Mouse (Mus musculus) gastrocnemius, adult 18-20 months (tissue): ENCODE measurements at regions not wholly inside any gene's neighbourhood (a gene's known extent, or its start where the extent isn't known, plus 50 kb on each side); places are given as distances from the start of the nearest gene placed in this dataset.

ENCODE experiments used
- DNase-seq: peaks from one replicate; pipeline ENCODE4 v3.0.0; 2021; ENCODE audit warnings: low spot score

DNA sequence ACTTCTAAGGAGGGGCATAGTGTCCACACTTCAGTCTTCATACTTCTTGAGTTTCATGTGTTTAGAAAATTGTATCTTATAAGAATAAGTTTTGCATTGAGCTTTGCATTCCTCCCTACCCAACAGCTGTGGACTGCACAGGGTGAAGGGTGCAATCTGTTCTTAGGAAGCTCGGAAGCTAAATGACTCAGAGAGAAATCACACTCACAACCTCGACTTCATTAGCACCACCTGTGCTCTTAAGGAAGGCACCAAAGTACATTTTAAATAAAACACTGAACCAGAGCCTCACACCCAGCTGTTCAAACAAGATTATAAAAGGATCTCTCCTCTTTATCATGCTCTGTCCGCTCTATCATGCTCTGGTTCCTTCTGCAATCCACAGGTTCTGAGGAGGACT is 110.1 kb upstream of the Actbl2 start:
- no peak for DNase-seq

DNA sequence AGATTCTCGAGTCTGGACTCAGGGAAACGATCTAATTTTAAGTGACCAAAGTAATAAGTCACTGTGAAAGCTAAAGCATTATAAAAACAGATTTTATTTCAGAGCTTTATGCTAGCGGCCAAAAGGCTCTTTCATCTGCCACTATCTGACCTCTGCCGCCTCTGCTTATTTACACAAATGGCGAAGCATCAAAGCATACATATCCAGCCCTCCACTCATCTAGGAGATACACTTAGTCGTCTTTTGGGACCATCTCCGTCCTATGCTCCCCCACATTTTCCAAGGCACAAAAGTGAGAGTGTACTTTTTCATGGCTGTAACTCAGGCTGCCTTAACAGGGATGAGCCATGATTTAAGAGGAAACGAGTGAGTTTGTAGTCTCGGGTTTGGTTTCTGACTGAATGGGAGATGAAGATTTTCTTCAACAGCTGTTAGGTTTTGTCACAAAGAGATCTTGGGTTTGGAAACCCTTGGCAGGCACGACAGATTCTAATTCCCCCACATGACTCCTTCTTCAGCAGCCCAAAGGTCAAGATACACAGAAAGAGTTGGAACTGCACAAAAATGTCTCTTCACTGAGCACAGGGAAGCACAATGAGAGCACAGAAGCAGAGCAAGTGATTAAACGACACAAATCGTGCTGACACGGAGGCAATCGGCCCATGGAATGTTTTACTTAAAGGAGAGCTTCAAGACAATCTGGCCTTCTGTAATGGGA is 96.7 kb upstream of the Actbl2 start:
- DNase-seq: no peak

DNA sequence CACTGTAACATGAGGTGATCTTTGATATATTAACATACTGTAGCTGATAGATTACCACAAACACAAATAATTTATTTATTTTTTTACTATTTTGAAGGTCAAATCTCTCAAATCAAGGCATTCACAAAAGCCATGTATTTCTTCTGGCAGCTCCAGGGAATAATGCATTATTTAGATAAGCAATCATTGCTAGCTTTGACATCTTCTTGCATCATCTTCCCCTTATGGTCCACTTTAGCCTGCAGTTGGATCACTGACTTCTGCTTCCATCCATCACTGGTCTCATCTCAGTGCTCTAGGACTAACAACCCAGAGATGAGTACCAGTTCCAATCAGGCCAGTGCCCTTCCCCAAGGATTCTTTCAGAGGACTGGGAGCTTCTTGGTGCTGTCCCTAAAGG is 95.3 kb upstream of the Actbl2 start:
- DNase-seq: no peak

DNA sequence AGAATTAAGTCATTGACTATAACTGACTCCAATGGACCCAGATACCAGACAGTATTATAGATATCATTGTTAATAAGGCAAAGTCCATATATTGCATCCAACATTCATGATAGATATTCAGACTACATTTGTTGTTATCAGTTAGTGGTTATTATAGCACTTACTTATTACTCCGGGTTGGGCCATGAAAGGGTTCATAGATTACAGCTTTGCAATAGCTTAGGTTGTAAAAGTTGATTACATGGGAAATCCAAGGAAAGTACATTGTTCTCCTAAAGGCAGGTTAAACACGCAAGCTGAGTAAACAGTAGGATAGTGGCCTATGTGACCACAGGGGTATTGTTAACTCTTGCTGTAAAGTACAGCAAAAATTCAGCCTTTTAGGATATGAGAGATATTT is 89.3 kb upstream of the Actbl2 start:
- no peak for DNase-seq

DNA sequence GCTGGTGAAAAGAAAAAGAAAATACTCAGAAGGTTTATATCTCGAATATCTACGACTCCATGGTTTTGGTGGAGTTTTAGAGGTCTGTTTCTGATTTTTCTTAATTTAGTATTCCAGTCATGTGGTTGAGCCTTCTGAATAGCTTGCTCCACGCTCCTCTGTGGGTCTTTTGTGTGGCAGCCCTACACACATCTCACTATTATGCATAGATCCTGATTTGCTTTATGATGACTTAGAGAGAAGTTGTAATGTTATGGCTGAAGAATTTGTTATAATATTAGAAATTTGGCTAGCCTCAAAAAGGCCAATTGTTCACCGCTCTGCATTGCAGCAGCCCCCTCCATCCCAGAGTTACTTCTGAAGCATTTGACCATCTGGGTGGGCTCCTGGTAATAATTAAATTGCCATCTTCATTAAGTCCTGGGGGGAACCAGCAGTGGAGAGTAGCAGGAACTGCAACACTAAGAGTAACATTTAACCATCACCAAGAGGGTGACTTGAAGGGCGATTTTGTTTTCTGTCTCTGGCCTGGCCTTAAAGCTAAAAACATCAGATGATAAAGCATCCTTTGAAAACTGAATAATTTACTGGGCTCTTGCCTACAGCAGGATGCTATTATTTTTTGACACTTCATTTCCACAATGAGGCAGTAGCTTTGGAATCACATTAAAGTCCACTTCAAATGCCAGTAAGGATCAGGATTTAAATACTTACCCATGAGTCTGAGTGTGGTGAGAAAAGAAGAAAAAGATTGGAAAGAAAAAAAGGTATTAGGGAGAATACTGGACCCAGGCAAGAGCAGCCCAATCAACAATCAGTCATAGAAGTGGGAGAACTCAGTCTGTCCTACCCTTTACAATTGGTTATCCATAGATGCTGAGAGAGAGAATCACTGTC is 84.3 kb upstream of the Actbl2 start:
- no peak for DNase-seq

DNA sequence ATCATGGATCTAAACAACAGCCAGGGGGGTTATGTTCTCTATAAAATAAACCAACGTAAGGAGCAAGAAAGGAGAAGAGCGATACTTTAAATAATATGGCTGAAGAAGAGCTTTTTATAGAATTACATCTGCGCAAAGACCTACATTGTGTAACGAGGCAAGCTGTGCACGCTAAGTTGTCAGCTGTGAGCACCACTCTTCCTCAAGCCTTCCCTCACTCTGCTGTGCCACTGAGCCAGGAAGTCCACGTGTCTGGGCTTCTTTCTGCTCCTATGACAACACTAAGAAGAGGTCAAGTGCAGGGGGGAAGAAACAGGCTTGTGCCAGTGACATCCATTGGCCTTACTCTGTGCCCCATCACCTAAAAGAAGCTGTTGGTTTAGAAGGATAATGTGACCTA is 75.6 kb upstream of the Actbl2 start:
- no peak for DNase-seq

DNA sequence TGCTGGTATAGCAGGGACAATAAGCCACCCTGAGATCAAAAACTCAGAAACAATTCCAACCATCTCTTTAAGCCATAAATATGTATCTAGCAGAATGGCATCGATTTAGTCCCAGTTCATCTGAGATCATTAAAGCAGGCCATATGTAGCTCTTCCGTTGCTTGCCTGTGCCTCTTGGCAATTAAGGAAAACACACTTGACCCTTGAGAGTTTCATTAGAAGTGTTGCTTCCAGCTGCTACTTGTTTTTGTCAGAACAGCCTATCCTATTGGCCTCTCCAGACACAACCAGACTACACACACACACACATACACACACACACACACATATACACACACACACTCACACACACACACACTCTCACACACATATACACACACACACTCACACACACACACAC is 71.5 kb upstream of the Actbl2 start:
- no peak for DNase-seq

DNA sequence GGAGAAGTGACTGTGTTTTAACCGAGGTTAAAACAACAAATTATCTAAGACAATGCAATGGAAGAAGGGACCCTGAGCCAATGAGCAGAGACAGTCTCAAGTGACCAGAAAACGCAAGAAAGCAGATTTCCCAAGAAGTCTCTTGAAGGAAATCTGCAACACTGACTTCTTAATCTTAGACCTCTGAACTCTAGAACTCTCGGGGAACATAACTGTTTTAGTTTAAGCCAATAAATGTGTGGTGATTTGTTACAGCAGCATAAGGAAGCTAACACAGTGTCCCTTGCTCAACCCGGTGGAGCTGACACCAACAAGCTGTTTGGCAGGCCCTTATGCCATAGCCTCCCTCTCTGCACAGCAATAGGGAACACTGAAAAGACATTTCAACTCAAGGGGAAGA is 69.0 kb upstream of the Actbl2 start:
- DNase-seq: no peak

DNA sequence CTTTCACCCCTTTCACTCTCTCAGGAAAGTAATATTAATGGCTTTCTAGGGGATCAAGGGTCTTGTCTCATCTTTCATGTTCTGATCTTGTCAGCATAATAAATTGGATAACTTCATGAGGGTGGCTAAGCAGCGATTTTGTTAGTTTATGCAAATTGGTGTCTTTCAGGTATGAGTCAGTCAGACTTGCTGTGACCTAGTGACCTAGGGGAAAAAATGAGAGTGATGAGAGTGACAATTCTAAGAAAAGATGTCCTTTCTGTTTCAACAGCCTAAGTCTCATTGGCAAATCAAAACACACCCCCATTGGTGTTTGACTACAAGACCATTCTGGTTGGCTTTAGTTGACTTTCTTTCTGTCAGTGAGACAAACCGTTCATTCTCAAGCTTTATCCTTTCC is 68.0 kb upstream of the Actbl2 start:
- no peak for DNase-seq

DNA sequence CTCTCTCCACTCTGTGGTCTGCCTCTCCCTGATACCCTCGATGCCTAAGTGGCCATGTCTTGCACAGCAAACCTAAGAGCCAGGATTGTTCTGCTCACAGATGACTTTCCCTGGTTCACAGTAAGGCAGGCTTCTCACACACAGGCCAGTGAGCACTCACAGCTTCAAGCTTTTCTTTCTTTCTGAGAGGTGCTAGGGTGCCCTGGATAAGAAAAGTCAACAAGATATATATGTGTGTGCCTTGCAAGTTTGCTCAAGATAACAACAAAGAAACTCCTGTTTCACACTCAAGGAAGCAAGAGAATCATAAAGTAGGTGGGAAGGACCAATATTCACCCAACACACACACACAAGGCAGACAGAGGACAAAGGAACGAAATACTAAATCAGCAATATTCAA is 60.9 kb upstream of the Actbl2 start:
- no peak for DNase-seq

DNA sequence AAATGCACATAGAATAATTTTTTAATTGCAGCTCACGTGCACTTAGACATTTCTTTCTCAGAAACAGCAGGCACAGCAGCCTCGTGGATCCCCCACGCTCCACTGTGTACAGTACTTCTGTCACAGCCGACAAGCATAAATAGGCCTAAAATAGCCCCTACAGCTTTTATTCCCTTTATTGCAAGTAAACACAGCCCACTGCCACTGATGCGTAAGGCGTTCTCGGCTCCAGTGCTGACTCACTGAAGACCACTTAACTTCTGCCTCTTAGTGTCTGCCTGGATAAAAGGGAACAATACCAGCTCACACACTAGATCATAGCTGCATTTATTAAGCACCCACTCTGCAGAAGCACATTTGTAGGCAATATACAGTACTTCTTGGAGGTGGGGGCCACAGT is 60.5 kb upstream of the Actbl2 start:
- no peak for DNase-seq

DNA sequence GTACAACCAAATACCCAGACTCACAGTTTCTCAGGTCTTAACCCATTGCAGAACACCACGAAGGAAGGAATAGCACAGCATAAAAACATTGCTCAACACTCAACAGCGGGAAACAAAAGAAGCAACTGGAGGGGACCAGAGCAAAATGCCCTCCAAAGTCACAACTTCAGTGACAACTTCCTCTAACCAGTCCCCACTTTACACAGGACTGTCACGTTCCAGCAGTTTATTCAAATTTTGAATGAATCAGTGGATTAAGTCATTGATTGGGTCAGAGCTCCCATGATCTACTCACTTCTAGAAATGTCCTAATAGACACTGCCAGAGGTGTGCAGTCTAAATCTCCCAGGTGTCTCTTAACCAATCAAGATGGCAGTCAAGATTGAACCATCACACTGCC is 53.3 kb upstream of the Actbl2 start:
- no peak for DNase-seq

DNA sequence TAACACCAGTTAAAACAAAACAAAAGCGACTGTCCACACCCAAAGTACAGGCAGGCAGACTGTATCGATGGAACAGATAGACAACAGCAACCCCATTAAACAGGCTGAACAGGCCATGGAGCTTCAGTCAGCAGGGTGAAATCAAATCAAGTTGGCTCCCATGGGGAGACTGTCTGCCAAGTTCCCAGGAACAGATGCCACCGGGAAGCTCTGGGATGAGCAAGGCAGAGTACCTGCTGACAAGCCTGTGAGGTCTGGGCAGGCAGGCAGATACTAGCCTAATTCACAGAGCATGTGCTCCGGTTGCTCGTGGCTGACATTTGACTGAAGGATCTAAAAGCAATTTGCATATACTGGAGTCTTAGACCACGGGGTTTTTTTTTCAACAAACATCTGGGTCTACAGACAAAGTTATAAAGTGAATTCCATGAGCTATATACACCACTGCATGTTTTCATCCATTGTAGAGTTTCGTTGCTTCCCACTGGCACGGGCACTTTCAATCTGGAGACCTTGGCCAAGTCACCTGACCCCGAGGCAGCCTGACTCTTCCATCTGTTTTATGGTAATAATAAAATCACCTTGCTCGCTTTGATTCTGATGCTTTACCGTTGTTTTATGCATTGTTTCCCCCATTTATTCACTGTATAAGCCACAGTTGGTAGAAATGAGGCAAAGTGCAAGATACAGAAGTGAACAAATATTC is 50.1 kb upstream of the Actbl2 start:
- peak; percentile 7 for DNase-seq
